Mouse (Mus musculus): ENCODE results near the gene Ovol3. TPM values are rescaled to one million over a fixed set of nuclear protein-coding genes. Genes with fewer than 3 reads are reported as not detected.
A peak's percentile ranks its signal among the peaks of the same experiment; 100 is the strongest.
"Not testable (repeated sequence)": the region's sequence is repeated elsewhere in the genome, so short reads cannot be mapped to it uniquely, and the experiment has no call there.

The Ovol3 gene
- polyA plus RNA-seq, 1 experiment from 2014 or later = not detected

- Histone ChIP-seq H3K4me1 (replicated peaks) (peaks cover 15% of the 10 kb centered on the region), H3K9me3 (no peaks in the 10 kb centered on the region), H3K36me3 (peaks cover 41% of the 10 kb centered on the region), H3K27ac (replicated peaks) (no peak overlapping the region), H3K4me3 (no peak overlapping the region), H3K9ac (no peak overlapping the region), H3K27me3 (no peaks in the 10 kb centered on the region), H3K4me2 (no peak overlapping the region)
- ATAC-seq (ENCODE audit: low read depth) = no peak
- 87% methylated on average over 3 of the region's 3 CpGs for WGBS
Measured at GRCm38 (mm10) chr7:30221433-30221832, 14.1 kb downstream of the Ovol3 start.

- WGBS = 21% methylated on average over 11 of the region's 11 CpGs
- H3K9ac ChIP-seq = peak overlapping the region; percentile 73
- H3K4me3 ChIP-seq = peak overlapping the region; percentile 43
- H3K9me3 ChIP-seq = no peaks in the 10 kb centered on the region
- peak overlapping the region; percentile 86 for H3K4me2 ChIP-seq
- H3K4me1 ChIP-seq (replicated peaks) = peaks cover 17% of the 10 kb centered on the region
- H3K27ac ChIP-seq (replicated peaks) = no peak overlapping the region
- no peaks in the 10 kb centered on the region for H3K27me3 ChIP-seq
- no peak for ATAC-seq (ENCODE audit: low read depth)
- H3K36me3 ChIP-seq = peaks cover 27% of the 10 kb centered on the region
Measured at GRCm38 (mm10) chr7:30220008-30220356, 15.5 kb downstream of the Ovol3 start.

DNA sequence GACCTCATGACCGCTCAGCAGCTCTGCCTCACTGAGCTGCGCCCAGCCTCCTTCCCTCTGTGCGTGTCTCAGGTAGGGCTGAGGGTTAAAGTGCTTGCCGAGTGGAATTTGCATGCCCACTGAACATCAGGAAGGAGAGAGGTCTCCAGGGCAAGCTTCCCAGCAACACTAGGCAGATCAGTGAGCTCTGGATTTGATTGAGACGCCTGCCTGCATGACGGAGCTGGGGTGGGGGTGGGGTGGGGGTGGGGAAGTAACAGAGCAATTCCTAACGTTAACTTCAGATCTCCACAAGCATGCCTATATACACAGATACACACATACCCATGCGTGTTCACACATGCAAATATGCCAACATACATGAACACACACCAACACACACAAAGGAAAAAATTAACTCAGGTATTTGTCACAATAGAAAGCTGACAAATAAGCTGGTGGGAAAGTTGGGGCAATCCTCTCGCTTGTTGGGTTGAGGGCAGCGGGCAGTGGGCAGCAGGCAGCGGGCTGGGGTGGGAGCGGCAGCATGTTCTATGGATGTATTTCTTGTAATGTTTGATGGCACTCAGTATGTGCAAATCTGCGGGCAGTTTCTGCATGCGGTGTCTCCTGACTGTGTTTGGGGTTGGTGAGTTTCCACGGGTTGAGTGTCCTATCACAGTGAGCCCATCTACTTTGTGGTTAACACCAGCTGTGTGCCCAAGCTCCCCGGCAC lies 16.1 kb downstream of the Ovol3 start:
- WGBS = 5% methylated on average over 16 of the region's 16 CpGs
- Histone ChIP-seq H3K27ac (replicated peaks) (peak overlapping the region; percentile 47), H3K4me1 (replicated peaks) (peaks cover 17% of the 10 kb centered on the region), H3K27me3 (no peaks in the 10 kb centered on the region), H3K9me3 (no peaks in the 10 kb centered on the region), H3K9ac (peak overlapping the region; percentile 73), H3K36me3 (peaks cover 22% of the 10 kb centered on the region), H3K4me3 (peak overlapping the region; percentile 43), H3K4me2 (peak overlapping the region; percentile 86)
- peak; percentile 69 for ATAC-seq (ENCODE audit: low read depth)

GRCm38 (mm10) chr7:30217277-30217676 lies 18.2 kb downstream of the Ovol3 start:
- Histone ChIP-seq H3K27ac (replicated peaks) (no peak overlapping the region), H3K4me2 (no peak overlapping the region), H3K4me3 (no peak overlapping the region), H3K4me1 (replicated peaks) (peaks cover 17% of the 10 kb centered on the region), H3K36me3 (peaks cover 2% of the 10 kb centered on the region; the same call in 1 of the 2 replicates), H3K9me3 (no peaks in the 10 kb centered on the region), H3K27me3 (no peaks in the 10 kb centered on the region), H3K9ac (no peak overlapping the region)
- peak; percentile 35; the same call in 1 of the 2 replicates for ATAC-seq (ENCODE audit: low read depth)
- WGBS = 92% methylated on average over 2 of the region's 2 CpGs

GRCm38 (mm10) chr7:30216723-30217151 lies 18.8 kb downstream of the Ovol3 start:
- Histone ChIP-seq H3K4me2 (peak overlapping the region; percentile 50), H3K27ac (replicated peaks) (peak overlapping the region; percentile 57), H3K9me3 (no peaks in the 10 kb centered on the region), H3K4me1 (replicated peaks) (peaks cover 17% of the 10 kb centered on the region), H3K27me3 (no peaks in the 10 kb centered on the region), H3K36me3 (no peaks in the 10 kb centered on the region), H3K4me3 (peak overlapping the region; percentile 20), H3K9ac (peak overlapping the region; percentile 65)
- WGBS = under 1% methylated on average over 16 of the region's 16 CpGs
- ATAC-seq (ENCODE audit: low read depth) = peak; percentile 65

- H3K27ac ChIP-seq (replicated peaks) = no peak overlapping the region
- no peak overlapping the region for H3K4me2 ChIP-seq
- no peak overlapping the region for H3K9ac ChIP-seq
- H3K4me1 ChIP-seq (replicated peaks) = peaks cover 17% of the 10 kb centered on the region
- 81% methylated on average over 3 of the region's 3 CpGs for WGBS
- no peak overlapping the region for H3K4me3 ChIP-seq
- no peaks in the 10 kb centered on the region for H3K9me3 ChIP-seq
- H3K36me3 ChIP-seq = no peaks in the 10 kb centered on the region
- no peak for ATAC-seq (ENCODE audit: low read depth)
- H3K27me3 ChIP-seq = no peaks in the 10 kb centered on the region
Measured at GRCm38 (mm10) chr7:30215875-30216274, 19.6 kb downstream of the Ovol3 start.

DNA sequence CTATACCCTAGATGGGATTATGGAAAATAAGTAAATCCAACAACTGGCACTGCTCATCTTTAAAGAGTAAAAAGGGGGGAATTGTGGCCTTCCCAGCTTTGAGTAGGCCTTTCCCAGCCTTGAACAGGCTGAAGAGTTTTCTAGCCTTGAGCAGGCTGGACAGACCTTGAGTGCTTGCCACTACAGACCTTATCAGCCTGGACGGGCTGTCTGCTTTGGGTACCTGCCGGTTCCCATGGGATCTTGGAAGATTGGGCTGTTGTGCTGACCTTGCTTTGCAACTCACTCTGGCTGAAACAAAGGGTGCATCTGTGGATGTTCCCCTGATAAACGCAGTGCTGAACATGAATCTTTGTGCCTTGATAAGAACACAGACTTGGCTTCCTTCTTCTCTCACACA lies 21.6 kb downstream of the Ovol3 start:
- no peak for ATAC-seq (ENCODE audit: low read depth)
- 84% methylated on average over 3 of the region's 3 CpGs for WGBS

DNA sequence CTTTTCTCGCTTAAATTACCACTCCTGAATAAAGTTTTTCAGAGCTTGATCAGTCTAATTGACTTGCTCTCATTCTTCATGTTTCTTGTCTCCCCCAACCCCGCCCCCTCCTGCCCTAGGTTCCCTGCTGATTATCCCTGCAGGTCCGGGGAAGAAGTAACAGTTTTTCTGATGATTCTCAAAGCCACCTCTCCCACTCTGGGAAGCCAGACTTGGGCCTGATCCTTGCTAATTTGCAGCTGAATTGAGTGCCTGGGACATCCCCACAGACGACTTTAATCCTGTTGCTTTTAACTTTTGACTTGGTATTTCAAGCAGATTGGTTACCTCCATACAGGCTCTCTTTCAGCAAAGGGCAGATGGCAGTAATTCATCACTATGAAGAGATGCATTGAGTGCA lies 24.5 kb downstream of the Ovol3 start:
- 27% methylated on average over 4 of the region's 4 CpGs for WGBS
- no peaks in the 10 kb centered on the region for H3K36me3 ChIP-seq
- H3K4me3 ChIP-seq = no peak overlapping the region
- H3K27me3 ChIP-seq = no peaks in the 10 kb centered on the region
- no peaks in the 10 kb centered on the region for H3K4me1 ChIP-seq (replicated peaks)
- no peak overlapping the region for H3K9ac ChIP-seq
- H3K4me2 ChIP-seq = no peak overlapping the region
- no peak overlapping the region for H3K27ac ChIP-seq (replicated peaks)
- H3K9me3 ChIP-seq = no peaks in the 10 kb centered on the region
- ATAC-seq (ENCODE audit: low read depth) = no peak

More for the DNA sequence above, 21.6 kb downstream of the Ovol3 start:
- Histone ChIP-seq H3K36me3 (no peaks in the 10 kb centered on the region), H3K4me3 (no peak overlapping the region), H3K9me3 (no peaks in the 10 kb centered on the region), H3K27me3 (no peaks in the 10 kb centered on the region), H3K27ac (replicated peaks) (no peak overlapping the region), H3K9ac (no peak overlapping the region), H3K4me1 (replicated peaks) (peaks cover 5% of the 10 kb centered on the region; the same call in 1 of the 2 replicates), H3K4me2 (no peak overlapping the region)

DNA sequence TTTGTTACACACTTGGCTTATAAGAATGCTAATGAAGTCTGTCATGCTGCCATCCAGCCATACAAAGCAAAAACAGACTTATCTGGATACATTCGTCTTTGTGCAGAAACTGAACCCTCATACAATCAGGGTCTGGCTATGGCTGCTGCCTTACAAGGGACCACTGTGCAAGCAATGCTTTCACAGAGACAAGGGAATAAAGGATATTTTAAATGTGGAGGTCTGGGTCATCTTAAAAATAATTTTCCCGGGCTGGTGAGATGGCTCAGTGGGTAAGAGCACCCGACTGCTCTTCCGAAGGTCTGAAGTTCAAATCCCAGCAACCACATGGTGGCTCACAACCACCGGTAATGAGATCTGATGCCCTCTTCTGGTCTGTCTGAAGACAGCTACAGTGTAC lies 29.2 kb downstream of the Ovol3 start:
- H3K27me3 ChIP-seq; H3K4me1 ChIP-seq (replicated peaks); ATAC-seq (ENCODE audit: low read depth); H3K4me2 ChIP-seq; H3K9ac ChIP-seq; H3K27ac ChIP-seq (replicated peaks); H3K36me3 ChIP-seq; H3K9me3 ChIP-seq; H3K4me3 ChIP-seq: not testable (repeated sequence)
- 58% methylated on average over 5 of the region's 5 CpGs for WGBS

GRCm38 (mm10) chr7:30205383-30205782 lies 30.1 kb downstream of the Ovol3 start:
- H3K36me3 ChIP-seq = no peaks in the 10 kb centered on the region
- WGBS = 7% methylated on average over 2 of the region's 2 CpGs
- H3K4me3 ChIP-seq = no peak overlapping the region
- H3K9me3 ChIP-seq = no peaks in the 10 kb centered on the region
- H3K9ac ChIP-seq = no peak overlapping the region
- no peaks in the 10 kb centered on the region for H3K27me3 ChIP-seq
- H3K4me1 ChIP-seq (replicated peaks) = peaks cover 9% of the 10 kb centered on the region
- H3K4me2 ChIP-seq = no peak overlapping the region
- H3K27ac ChIP-seq (replicated peaks) = no peak overlapping the region
- ATAC-seq (ENCODE audit: low read depth) = no peak

DNA sequence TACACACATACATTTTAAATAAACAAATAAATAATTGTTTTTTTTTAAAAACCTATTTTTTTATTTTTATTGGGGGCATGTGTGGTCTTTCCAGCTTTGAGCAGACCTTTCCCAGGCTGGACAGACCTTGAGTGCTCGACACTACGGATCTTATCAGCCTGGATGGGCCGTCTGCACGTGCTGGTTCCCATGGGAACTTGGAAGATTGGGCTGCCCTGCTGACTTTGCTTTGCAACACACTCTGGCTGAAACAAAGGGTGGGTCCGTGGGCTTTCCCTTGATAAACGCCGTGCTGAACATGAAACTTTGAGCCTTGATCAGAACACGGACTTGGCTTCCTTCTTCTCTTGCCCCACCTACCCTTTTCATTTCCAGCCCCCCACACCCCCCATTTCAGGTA lies 31.1 kb downstream of the Ovol3 start:
- Histone ChIP-seq H3K27me3 (no peaks in the 10 kb centered on the region), H3K36me3 (no peaks in the 10 kb centered on the region), H3K4me2 (no peak overlapping the region), H3K4me3 (no peak overlapping the region), H3K4me1 (replicated peaks) (peaks cover 9% of the 10 kb centered on the region), H3K9me3 (no peaks in the 10 kb centered on the region), H3K27ac (replicated peaks) (no peak overlapping the region), H3K9ac (no peak overlapping the region)
- 21% methylated on average over 8 of the region's 8 CpGs for WGBS
- no peak for ATAC-seq (ENCODE audit: low read depth)

DNA sequence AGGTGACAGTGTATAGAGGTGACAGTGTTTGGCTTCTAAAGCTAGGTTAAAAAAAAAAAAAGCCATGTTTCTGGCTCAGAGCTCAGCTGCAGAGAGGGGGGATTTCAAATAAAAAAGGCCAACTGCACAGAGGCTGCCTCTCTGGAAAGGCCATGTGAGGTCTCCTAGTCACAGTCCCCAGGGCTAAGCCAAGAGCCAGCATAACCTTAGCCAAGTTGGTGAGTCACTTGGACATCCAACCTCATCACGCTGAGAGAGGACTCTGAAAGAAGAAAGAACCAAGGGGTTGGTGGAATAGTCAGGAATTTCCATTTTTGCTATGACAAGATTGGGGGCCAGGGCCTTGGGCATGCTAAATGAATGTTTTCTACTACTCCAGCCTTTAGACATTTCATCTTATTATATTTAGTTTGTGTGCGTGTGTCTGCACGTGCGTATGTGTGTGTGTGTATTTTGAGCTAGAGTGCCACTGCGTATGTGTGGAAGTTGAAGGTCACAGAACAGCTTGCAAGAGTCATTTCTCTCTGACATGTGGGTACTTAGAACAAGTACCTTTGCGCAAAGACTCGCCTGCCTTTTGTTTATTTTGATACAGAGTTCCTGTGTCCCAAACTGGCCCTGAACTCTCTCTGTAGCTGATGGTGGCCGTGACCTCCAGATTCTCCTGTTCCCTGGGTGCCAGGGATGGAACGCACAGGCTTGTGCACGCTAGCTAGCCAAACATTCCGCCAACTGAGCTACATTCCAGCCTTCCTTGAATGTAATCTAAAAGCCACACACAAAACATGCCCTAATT lies 32.4 kb downstream of the Ovol3 start:
- WGBS = 87% methylated on average over 11 of the region's 11 CpGs
- Histone ChIP-seq H3K36me3 (no peaks in the 10 kb centered on the region), H3K27me3 (no peaks in the 10 kb centered on the region), H3K9ac (no peak overlapping the region), H3K4me2 (no peak overlapping the region), H3K9me3 (no peaks in the 10 kb centered on the region), H3K4me3 (no peak overlapping the region), H3K4me1 (replicated peaks) (peaks cover 15% of the 10 kb centered on the region), H3K27ac (replicated peaks) (no peak overlapping the region)
- no peak for ATAC-seq (ENCODE audit: low read depth)
